Mouse (Mus musculus): Measurements from ENCODE around the gene Stx5a.
A peak's percentile ranks its signal among the peaks of the same experiment; 100 is the strongest.

The Stx5a gene

GRCm38 (mm10) chr19:8745382-8745781 is 4.2 kb downstream of the Stx5a start:
- DNase-seq (ENCODE audit: low spot score in 2 of 2) = no peak

GRCm38 (mm10) chr19:8747368-8747767 is 6.2 kb downstream of the Stx5a start:
- DNase-seq (ENCODE audit: low spot score in 2 of 2) = no peak

GRCm38 (mm10) chr19:8755652-8756051 is 14.4 kb downstream of the Stx5a start:
- no peak for DNase-seq (ENCODE audit: low spot score in 2 of 2)

- peak; percentile 81 to 86 for DNase-seq (ENCODE audit: low spot score in 2 of 2)
Measured at GRCm38 (mm10) chr19:8756635-8757387, 15.6 kb downstream of the Stx5a start, which contains the start of gene Nxf1. TSS of gene Nxf1 (plus strand) at chr19:8757073.

- DNase-seq (ENCODE audit: low spot score in 2 of 2) = no peak
Measured at GRCm38 (mm10) chr19:8757471-8757998, 16.3 kb downstream of the Stx5a start.

- DNase-seq (ENCODE audit: low spot score in 2 of 2) = no peak
Measured at GRCm38 (mm10) chr19:8758899-8759298, 17.7 kb downstream of the Stx5a start.

GRCm38 (mm10) chr19:8760757-8761156 is 19.5 kb downstream of the Stx5a start:
- DNase-seq (ENCODE audit: low spot score in 2 of 2) = no peak

GRCm38 (mm10) chr19:8763276-8763675 is 22.1 kb downstream of the Stx5a start:
- DNase-seq (ENCODE audit: low spot score in 2 of 2) = no peak

- DNase-seq (ENCODE audit: low spot score in 2 of 2) = no peak
Measured at GRCm38 (mm10) chr19:8765562-8765961, 24.3 kb downstream of the Stx5a start.

GRCm38 (mm10) chr19:8770567-8771270 is 29.5 kb downstream of the Stx5a start, which contains the start of gene Tmem223:
TSS of gene Tmem223 (plus strand) at chr19:8770996.
- DNase-seq (ENCODE audit: low spot score in 2 of 2) = peak; percentile 58 to 75

- no peak for DNase-seq (ENCODE audit: low spot score in 2 of 2)
Measured at GRCm38 (mm10) chr19:8772996-8773395, 31.8 kb downstream of the Stx5a start.

- no peak for DNase-seq (ENCODE audit: low spot score in 2 of 2)
Measured at GRCm38 (mm10) chr19:8773409-8773808, 32.2 kb downstream of the Stx5a start.

GRCm38 (mm10) chr19:8774086-8774835 is 33.0 kb downstream of the Stx5a start, which contains the start of gene Tmem179b:
TSS of gene Tmem179b (minus strand) at chr19:8774467.
- peak; percentile 91 to 96 for DNase-seq (ENCODE audit: low spot score in 2 of 2)

GRCm38 (mm10) chr19:8774951-8775421 is 33.8 kb downstream of the Stx5a start:
- DNase-seq (ENCODE audit: low spot score in 2 of 2) = no peak

- peak; percentile 90 to 92 for DNase-seq (ENCODE audit: low spot score in 2 of 2)
Measured at GRCm38 (mm10) chr19:8786008-8786781, 45.0 kb downstream of the Stx5a start, which contains the start of gene Taf6l. TSS of gene Taf6l (minus strand) at chr19:8786417.

- no peak for DNase-seq (ENCODE audit: low spot score in 2 of 2)
Measured at GRCm38 (mm10) chr19:8788521-8788920, 47.3 kb downstream of the Stx5a start.

- DNase-seq (ENCODE audit: low spot score in 2 of 2) = no peak
Measured at GRCm38 (mm10) chr19:8789171-8789570, 48.0 kb downstream of the Stx5a start.

- DNase-seq (ENCODE audit: low spot score in 2 of 2) = no peak
Measured at GRCm38 (mm10) chr19:8790171-8790570, 49.0 kb downstream of the Stx5a start.

GRCm38 (mm10) chr19:8798264-8798946 is 57.2 kb downstream of the Stx5a start, which contains the start of gene Polr2g:
TSS of gene Polr2g (minus strand) at chr19:8798577.
- peak; percentile 86 to 87 for DNase-seq (ENCODE audit: low spot score in 2 of 2)

GRCm38 (mm10) chr19:8798947-8799315 is 57.7 kb downstream of the Stx5a start:
- no peak for DNase-seq (ENCODE audit: low spot score in 2 of 2)
